Mouse (Mus musculus): ENCODE measurements around the gene Tet2. TPM values are rescaled to one million over a fixed set of nuclear protein-coding genes. Genes with fewer than 3 reads are reported as not detected.

Tet2 gene
- total and polyA plus RNA-seq, 3 experiments = 6.8 to 101 (median 10.9) TPM

DNA sequence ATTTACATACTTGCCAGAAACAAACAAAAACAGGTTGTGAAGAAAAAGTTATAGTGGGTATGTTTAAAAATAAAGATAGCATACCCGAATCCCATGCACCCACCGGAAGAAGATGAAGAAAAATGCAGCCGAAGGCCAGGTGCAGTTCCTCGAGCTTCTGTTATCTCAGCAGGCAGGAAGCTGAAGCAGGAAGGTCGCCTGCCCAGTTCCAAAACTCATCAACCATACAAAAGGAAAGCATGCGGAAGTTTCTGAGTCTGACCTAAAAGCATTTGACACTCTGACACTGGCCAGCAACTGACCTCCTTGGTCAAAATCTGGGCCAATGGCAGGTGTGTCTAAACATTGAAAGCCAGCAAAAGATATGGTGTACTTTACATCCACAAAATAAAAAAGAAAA, 26.8 kb downstream of the Tet2 start:
- no peak overlapping the region for H3K4me3 ChIP-seq (ENCODE audit: control insufficient read depth in 1 of 2, insufficient read depth in 1 of 2, low read depth in 2 of 2, low read length in 2 of 2)
- peaks cover 9 to 17% of the 10 kb centered on the region in 2 experiments for H3K4me1 ChIP-seq (ENCODE audit: control insufficient read depth in 1 of 2, insufficient read depth in 2 of 2, low read length in 2 of 2)
- no peak for DNase-seq (ENCODE audit: low read depth, low spot score)
- no peaks in the 10 kb centered on the region for H3K9me3 ChIP-seq (replicated peaks; ENCODE audit: insufficient read depth, low read length)
- H3K27ac ChIP-seq (ENCODE audit: control insufficient read depth, low read depth, low read length) = no peak overlapping the region
- peaks cover 5 to 25% of the 10 kb centered on the region in 2 experiments for H3K36me3 ChIP-seq (ENCODE audit: control insufficient read depth in 1 of 2, insufficient read depth in 2 of 2, low read length in 2 of 2)
- TF ChIP-seq POLR2AphosphoS2 (IDR thresholded peaks at IDR 0.05; ENCODE audit: low read length) (no peak), JUND (IDR thresholded peaks at IDR 0.05; ENCODE audit: low read depth, low read length) (no peak), ZNF384 (IDR thresholded peaks at IDR 0.05; ENCODE audit: low read depth, low read length) (no peak), CHD1 (IDR thresholded peaks at IDR 0.05; ENCODE audit: low read depth, low read length) (no peak), MYB (IDR thresholded peaks at IDR 0.05; ENCODE audit: low read depth, low read length) (no peak), MAFK (IDR thresholded peaks at IDR 0.05; ENCODE audit: borderline replicate concordance, low read depth, low read length) (no peak), UBTF (IDR thresholded peaks at IDR 0.05; ENCODE audit: borderline replicate concordance, insufficient read depth, low read depth, low read length) (no peak), POLR2AphosphoS5 (IDR thresholded peaks at IDR 0.05; ENCODE audit: borderline replicate concordance, low read depth, low read length) (no peak), NRF1 (IDR thresholded peaks at IDR 0.05; ENCODE audit: insufficient read depth, low read depth, low read length, poor library complexity, severe bottlenecking) (no peak), E2F4 (IDR thresholded peaks at IDR 0.05; ENCODE audit: borderline replicate concordance, low read depth, low read length) (no peak), ZMIZ1 (IDR thresholded peaks at IDR 0.05; ENCODE audit: low read depth, low read length) (no peak), MAZ (IDR thresholded peaks at IDR 0.05; ENCODE audit: low read depth, low read length) (no peak), ELF1 (IDR thresholded peaks at IDR 0.05; ENCODE audit: low read depth, low read length) (no peak), MAX (IDR thresholded peaks at IDR 0.05; ENCODE audit: low read length) (no peak)
- H3K27me3 ChIP-seq (ENCODE audit: control insufficient read depth in 1 of 2, insufficient read depth in 2 of 2, low read length in 2 of 2) = no peaks in the 10 kb centered on the region
- H3K79me2 ChIP-seq (ENCODE audit: control insufficient read depth, insufficient read depth, low read length, poor library complexity) = peaks cover 8% of the 10 kb centered on the region; the same call in 1 of the 2 replicates
- no peak overlapping the region for H3K9ac ChIP-seq (ENCODE audit: control insufficient read depth, low read depth, low read length, poor library complexity, severe bottlenecking)

DNA sequence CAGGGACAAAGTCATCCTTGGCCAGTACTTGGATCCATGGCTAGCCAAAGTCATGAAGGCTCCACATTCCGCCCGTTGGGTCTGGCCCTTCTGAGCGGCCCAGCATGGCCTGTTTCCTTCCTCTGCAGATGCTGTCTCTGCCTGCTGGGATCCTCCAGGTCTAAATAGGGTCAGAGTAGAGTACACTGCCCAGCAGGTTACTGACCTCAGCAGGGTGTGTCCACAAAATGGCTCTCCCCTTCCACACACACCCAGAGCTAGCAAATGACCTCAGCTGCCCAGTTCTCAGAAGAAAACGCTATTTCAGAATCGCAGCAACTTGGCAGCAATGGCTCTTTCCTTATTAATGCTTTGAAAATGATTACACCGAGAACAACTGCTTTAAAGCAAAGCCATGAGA, 27.5 kb downstream of the Tet2 start:
- Histone ChIP-seq H3K9ac (ENCODE audit: control insufficient read depth, low read depth, low read length, poor library complexity, severe bottlenecking) (no peak overlapping the region), H3K36me3 (ENCODE audit: control insufficient read depth in 1 of 2, insufficient read depth in 2 of 2, low read length in 2 of 2) (peaks cover 4 to 20% of the 10 kb centered on the region in 2 experiments), H3K27me3 (ENCODE audit: control insufficient read depth in 1 of 2, insufficient read depth in 2 of 2, low read length in 2 of 2) (no peaks in the 10 kb centered on the region), H3K79me2 (ENCODE audit: control insufficient read depth, insufficient read depth, low read length, poor library complexity) (peaks cover 8% of the 10 kb centered on the region; the same call in 1 of the 2 replicates), H3K27ac (ENCODE audit: control insufficient read depth, low read depth, low read length) (no peak overlapping the region), H3K4me3 (ENCODE audit: control insufficient read depth in 1 of 2, insufficient read depth in 1 of 2, low read depth in 2 of 2, low read length in 2 of 2) (no peak overlapping the region), H3K9me3 (replicated peaks; ENCODE audit: insufficient read depth, low read length) (no peaks in the 10 kb centered on the region), H3K4me1 (ENCODE audit: control insufficient read depth in 1 of 2, insufficient read depth in 2 of 2, low read length in 2 of 2) (peaks cover 4 to 15% of the 10 kb centered on the region in 2 experiments)
- TF ChIP-seq CHD2 (IDR thresholded peaks at IDR 0.05; ENCODE audit: low read length) = no peak
- no peak for DNase-seq (ENCODE audit: low read depth, low spot score)

DNA sequence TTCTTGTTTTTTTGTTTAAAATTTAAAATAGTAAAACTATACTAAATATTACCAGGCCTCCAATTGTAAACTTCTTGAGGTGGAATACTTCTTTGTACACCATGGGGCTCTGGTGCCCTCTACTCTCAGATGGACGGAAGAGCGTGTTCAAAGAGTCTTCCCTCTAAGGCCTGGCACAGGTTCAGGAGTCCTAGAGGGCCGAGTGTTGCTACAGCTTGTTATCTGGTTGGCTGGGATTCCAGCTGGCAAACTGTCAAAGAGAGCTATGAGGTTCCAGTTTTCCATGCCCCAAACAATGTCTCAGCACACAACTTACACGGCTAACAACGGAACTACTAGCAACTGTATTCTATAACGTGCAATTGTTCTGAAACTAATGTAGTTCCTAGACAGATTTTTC, 28.8 kb downstream of the Tet2 start:
- peaks cover 4 to 15% of the 10 kb centered on the region in 2 experiments for H3K4me1 ChIP-seq (ENCODE audit: control insufficient read depth in 1 of 2, insufficient read depth in 2 of 2, low read length in 2 of 2)
- no peak overlapping the region for H3K27ac ChIP-seq (ENCODE audit: control insufficient read depth, low read depth, low read length)
- no peak overlapping the region for H3K9ac ChIP-seq (ENCODE audit: control insufficient read depth, low read depth, low read length, poor library complexity, severe bottlenecking)
- no peak overlapping the region for H3K4me3 ChIP-seq (ENCODE audit: control insufficient read depth in 1 of 2, insufficient read depth in 1 of 2, low read depth in 2 of 2, low read length in 2 of 2)
- no peaks in the 10 kb centered on the region for H3K9me3 ChIP-seq (replicated peaks; ENCODE audit: insufficient read depth, low read length)
- H3K79me2 ChIP-seq (ENCODE audit: control insufficient read depth, insufficient read depth, low read length, poor library complexity) = peaks cover 8% of the 10 kb centered on the region; the same call in 1 of the 2 replicates
- peaks cover 3 to 20% of the 10 kb centered on the region in 2 experiments for H3K36me3 ChIP-seq (ENCODE audit: control insufficient read depth in 1 of 2, insufficient read depth in 2 of 2, low read length in 2 of 2)
- DNase-seq (ENCODE audit: low read depth, low spot score) = peak; percentile 69
- no peaks in the 10 kb centered on the region for H3K27me3 ChIP-seq (ENCODE audit: control insufficient read depth in 1 of 2, insufficient read depth in 2 of 2, low read length in 2 of 2)
- peak; percentile 51; the same call in 1 of the 2 replicates for TF ChIP-seq RCOR1 (IDR thresholded peaks at IDR 0.05; ENCODE audit: low read depth, low read length)
- 0 out of 2 replicates have a peak, but pooled peaks have one; percentile 6 for TF ChIP-seq MYB (IDR thresholded peaks at IDR 0.05; ENCODE audit: low read depth, low read length)
- no peak for TF ChIP-seq USF2 (IDR thresholded peaks at IDR 0.05; ENCODE audit: borderline replicate concordance in 1 of 2, insufficient read depth in 1 of 2, low read depth in 1 of 2, low read length in 2 of 2)
- peak; percentile 62 for TF ChIP-seq GATA1 (IDR thresholded peaks at IDR 0.05; ENCODE audit: low read depth, low read length)
- no peak for TF ChIP-seq ZNF384 (IDR thresholded peaks at IDR 0.05; ENCODE audit: low read depth, low read length)
- 0 out of 2 replicates have a peak, but pooled peaks have one; percentile 9 for TF ChIP-seq SMC3 (IDR thresholded peaks at IDR 0.05; ENCODE audit: low read depth, low read length)
- peak; percentile 22; the same call in 1 of the 2 replicates for TF ChIP-seq MXI1 (IDR thresholded peaks at IDR 0.05; ENCODE audit: low read depth, low read length)
- no peak for TF ChIP-seq POLR2AphosphoS5 (IDR thresholded peaks at IDR 0.05; ENCODE audit: borderline replicate concordance, low read depth, low read length)
- no peak for TF ChIP-seq CHD1 (IDR thresholded peaks at IDR 0.05; ENCODE audit: low read depth, low read length)
- peak; percentile 52; the same call in 1 of the 2 replicates for TF ChIP-seq SIN3A (IDR thresholded peaks at IDR 0.05; ENCODE audit: low read length)
- TF ChIP-seq ETS1 (IDR thresholded peaks at IDR 0.05; ENCODE audit: low read depth, low read length) = peak; percentile 49
- no peak for TF ChIP-seq MAFK (IDR thresholded peaks at IDR 0.05; ENCODE audit: borderline replicate concordance, low read depth, low read length)
- TF ChIP-seq RAD21 (IDR thresholded peaks at IDR 0.05; ENCODE audit: low read depth, low read length) = peak; percentile 13
- 0 out of 2 replicates have a peak, but pooled peaks have one; percentile 24 for TF ChIP-seq MAX (IDR thresholded peaks at IDR 0.05; ENCODE audit: low read length)
- no peak for TF ChIP-seq GABPA (IDR thresholded peaks at IDR 0.05; ENCODE audit: low read depth, low read length)
- no peak for TF ChIP-seq POLR2A (IDR thresholded peaks at IDR 0.05; ENCODE audit: control insufficient read depth in 1 of 2, insufficient read depth in 1 of 2, low read depth in 1 of 2, low read length in 2 of 2, poor library complexity in 1 of 2)
